Mouse (Mus musculus): ENCODE measurements around the gene Sf3a3. TPM values are rescaled to one million over a fixed set of nuclear protein-coding genes. Genes with fewer than 3 reads are reported as not detected.

Gene Sf3a3
- total and polyA plus RNA-seq, 2 experiments, result 6.6 to 12.1 TPM

- Histone ChIP-seq H3K27me3 (ENCODE audit: control insufficient read depth, insufficient read depth, low read length) (no peaks in the 10 kb centered on the region), H3K4me1 (ENCODE audit: control insufficient read depth, insufficient read depth, low read length) (peaks cover 9% of the 10 kb centered on the region), H3K36me3 (ENCODE audit: control insufficient read depth, insufficient read depth, low read length) (no peaks in the 10 kb centered on the region), H3K4me3 (ENCODE audit: insufficient read depth, low read depth, low read length) (no peak overlapping the region), H3K9ac (ENCODE audit: low read depth, low read length) (no peak overlapping the region), H3K79me2 (ENCODE audit: control insufficient read depth, insufficient read depth, low read length) (no peaks in the 10 kb centered on the region), H3K27ac (replicated peaks; ENCODE audit: insufficient read depth, low read depth, low read length) (no peak overlapping the region)
- no peak for DNase-seq (ENCODE audit: extremely low read depth, low read depth, low spot score)
- TF ChIP-seq CTCF (IDR thresholded peaks at IDR 0.05; ENCODE audit: low read depth, low read length) (no peak), POLR2A (IDR thresholded peaks at IDR 0.05; ENCODE audit: extremely low read depth, insufficient read depth, low read length) (no peak)
- 72% methylated on average over 5 of the region's 5 CpGs for WGBS
Observed at GRCm38 (mm10) chr4:124737486-124737885, 22.9 kb downstream of the Sf3a3 start.

DNA sequence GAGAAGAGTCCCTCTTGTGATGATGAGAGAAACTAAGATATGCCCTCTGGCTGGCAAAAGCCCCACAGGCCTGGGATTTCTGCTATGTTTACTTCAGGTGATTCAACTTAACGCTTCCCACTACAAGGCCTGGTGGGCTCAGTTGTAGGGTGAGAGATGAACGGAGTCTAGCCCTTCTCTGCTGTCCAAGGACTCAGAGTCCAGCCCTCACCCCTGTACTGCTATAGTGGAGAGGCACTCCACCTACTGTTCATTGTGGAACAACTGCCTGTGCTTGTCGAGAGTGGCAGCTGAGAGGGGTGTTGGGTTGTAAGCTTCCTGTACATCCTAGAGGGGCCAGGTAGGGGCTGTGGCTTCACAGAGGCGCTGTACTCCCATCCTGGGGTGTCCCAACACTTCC lies 23.4 kb downstream of the Sf3a3 start:
- no peaks in the 10 kb centered on the region for H3K79me2 ChIP-seq (ENCODE audit: control insufficient read depth, insufficient read depth, low read length)
- no peak overlapping the region for H3K4me3 ChIP-seq (ENCODE audit: insufficient read depth, low read depth, low read length)
- WGBS, result 66% methylated on average over 4 of the region's 4 CpGs
- H3K27me3 ChIP-seq (ENCODE audit: control insufficient read depth, insufficient read depth, low read length), result no peaks in the 10 kb centered on the region
- peaks cover 12% of the 10 kb centered on the region for H3K4me1 ChIP-seq (ENCODE audit: control insufficient read depth, insufficient read depth, low read length)
- DNase-seq (ENCODE audit: extremely low read depth, low read depth, low spot score), result no peak
- TF ChIP-seq POLR2A (IDR thresholded peaks at IDR 0.05; ENCODE audit: extremely low read depth, insufficient read depth, low read length), result no peak
- TF ChIP-seq CTCF (IDR thresholded peaks at IDR 0.05; ENCODE audit: low read depth, low read length), result no peak
- no peak overlapping the region for H3K27ac ChIP-seq (replicated peaks; ENCODE audit: insufficient read depth, low read depth, low read length)
- no peak overlapping the region for H3K9ac ChIP-seq (ENCODE audit: low read depth, low read length)
- H3K36me3 ChIP-seq (ENCODE audit: control insufficient read depth, insufficient read depth, low read length), result no peaks in the 10 kb centered on the region

- DNase-seq (ENCODE audit: extremely low read depth, low read depth, low spot score), result no peak
- Histone ChIP-seq H3K79me2 (ENCODE audit: control insufficient read depth, insufficient read depth, low read length) (no peaks in the 10 kb centered on the region), H3K27me3 (ENCODE audit: control insufficient read depth, insufficient read depth, low read length) (no peaks in the 10 kb centered on the region), H3K27ac (replicated peaks; ENCODE audit: insufficient read depth, low read depth, low read length) (no peak overlapping the region), H3K4me3 (ENCODE audit: insufficient read depth, low read depth, low read length) (no peak overlapping the region), H3K4me1 (ENCODE audit: control insufficient read depth, insufficient read depth, low read length) (peaks cover 15% of the 10 kb centered on the region), H3K36me3 (ENCODE audit: control insufficient read depth, insufficient read depth, low read length) (no peaks in the 10 kb centered on the region), H3K9ac (ENCODE audit: low read depth, low read length) (no peak overlapping the region)
- 59% methylated on average over 1 of the region's 1 CpGs for WGBS
- TF ChIP-seq POLR2A (IDR thresholded peaks at IDR 0.05; ENCODE audit: extremely low read depth, insufficient read depth, low read length) (no peak), CTCF (IDR thresholded peaks at IDR 0.05; ENCODE audit: low read depth, low read length) (no peak)
Observed at GRCm38 (mm10) chr4:124738783-124739182, 24.2 kb downstream of the Sf3a3 start.

GRCm38 (mm10) chr4:124741376-124742343 lies 27.1 kb downstream of the Sf3a3 start, which contains the start of gene Inpp5b:
Gene Inpp5b, plus strand, starts transcription at chr4:124741850.
- TF ChIP-seq CTCF (IDR thresholded peaks at IDR 0.05; ENCODE audit: low read depth, low read length) (peak; percentile 33; the same call in 1 of the 2 replicates), POLR2A (IDR thresholded peaks at IDR 0.05; ENCODE audit: extremely low read depth, insufficient read depth, low read length) (0 out of 2 replicates have a peak, but pooled peaks have one; percentile 23)
- H3K27me3 ChIP-seq (ENCODE audit: control insufficient read depth, insufficient read depth, low read length), result no peaks in the 10 kb centered on the region
- peak within 1 kb of the TSS; percentile 64 for H3K4me3 ChIP-seq (ENCODE audit: insufficient read depth, low read depth, low read length)
- no peaks in the 10 kb centered on the region for H3K36me3 ChIP-seq (ENCODE audit: control insufficient read depth, insufficient read depth, low read length)
- whole genome bisulfite sequencing, result 4% methylated on average over 25 of the region's 25 CpGs
- H3K27ac ChIP-seq (replicated peaks; ENCODE audit: insufficient read depth, low read depth, low read length), result peak within 1 kb of the TSS; percentile 52
- H3K4me1 ChIP-seq (ENCODE audit: control insufficient read depth, insufficient read depth, low read length), result peaks cover 23% of the 10 kb centered on the region
- peak within 1 kb of the TSS; percentile 64 for H3K9ac ChIP-seq (ENCODE audit: low read depth, low read length)
- peak; percentile 78 for DNase-seq (ENCODE audit: extremely low read depth, low read depth, low spot score)
- H3K79me2 ChIP-seq (ENCODE audit: control insufficient read depth, insufficient read depth, low read length), result no peaks in the 10 kb centered on the region

- DNase-seq (ENCODE audit: extremely low read depth, low read depth, low spot score), result peak; percentile 71
- H3K9ac ChIP-seq (ENCODE audit: low read depth, low read length), result peak overlapping the region; percentile 28
- H3K36me3 ChIP-seq (ENCODE audit: control insufficient read depth, insufficient read depth, low read length), result no peaks in the 10 kb centered on the region
- TF ChIP-seq POLR2A (IDR thresholded peaks at IDR 0.05; ENCODE audit: extremely low read depth, insufficient read depth, low read length) (no peak), CTCF (IDR thresholded peaks at IDR 0.05; ENCODE audit: low read depth, low read length) (no peak)
- H3K4me3 ChIP-seq (ENCODE audit: insufficient read depth, low read depth, low read length), result peak overlapping the region; percentile 27; the same call in 1 of the 2 replicates
- peaks cover 25% of the 10 kb centered on the region for H3K4me1 ChIP-seq (ENCODE audit: control insufficient read depth, insufficient read depth, low read length)
- no peaks in the 10 kb centered on the region for H3K27me3 ChIP-seq (ENCODE audit: control insufficient read depth, insufficient read depth, low read length)
- H3K79me2 ChIP-seq (ENCODE audit: control insufficient read depth, insufficient read depth, low read length), result no peaks in the 10 kb centered on the region
- WGBS, result 26% methylated on average over 11 of the region's 11 CpGs
- peak overlapping the region; percentile 52 for H3K27ac ChIP-seq (replicated peaks; ENCODE audit: insufficient read depth, low read depth, low read length)
Observed at GRCm38 (mm10) chr4:124742839-124743238, 28.3 kb downstream of the Sf3a3 start.

Data from liver, adult 2 months (tissue).